Mouse (Mus musculus): ENCODE measurements at regions not wholly inside any gene's neighbourhood (a gene's known extent, or its start where the extent isn't known, plus 50 kb on each side); places are given as distances from the start of the nearest gene placed in this dataset.
A peak's percentile ranks its signal among the peaks of the same experiment; 100 is the strongest.

DNA sequence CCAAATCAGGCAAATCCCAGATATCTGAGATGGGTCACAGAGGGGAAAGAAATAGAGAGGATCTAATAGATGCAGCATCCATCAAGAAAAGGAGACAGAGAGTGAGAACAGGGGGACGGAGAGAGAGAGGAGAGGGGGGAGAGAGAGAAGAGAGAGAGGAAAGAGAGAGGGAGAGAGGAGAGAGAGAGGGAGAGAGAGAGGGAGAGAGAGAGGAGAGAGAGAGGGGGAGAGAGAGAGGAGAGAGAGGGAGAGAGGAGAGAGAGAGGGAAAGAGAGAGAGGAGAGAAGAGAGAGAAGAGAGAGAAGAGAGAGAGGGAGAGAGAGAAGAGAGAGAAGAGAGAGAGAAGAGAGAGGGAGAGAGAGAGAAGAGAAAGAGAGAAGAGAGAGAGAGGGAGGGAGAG lies 462.7 kb downstream of the Rnf144b start:
- no peak for DNase-seq (ENCODE audit: low spot score)

DNA sequence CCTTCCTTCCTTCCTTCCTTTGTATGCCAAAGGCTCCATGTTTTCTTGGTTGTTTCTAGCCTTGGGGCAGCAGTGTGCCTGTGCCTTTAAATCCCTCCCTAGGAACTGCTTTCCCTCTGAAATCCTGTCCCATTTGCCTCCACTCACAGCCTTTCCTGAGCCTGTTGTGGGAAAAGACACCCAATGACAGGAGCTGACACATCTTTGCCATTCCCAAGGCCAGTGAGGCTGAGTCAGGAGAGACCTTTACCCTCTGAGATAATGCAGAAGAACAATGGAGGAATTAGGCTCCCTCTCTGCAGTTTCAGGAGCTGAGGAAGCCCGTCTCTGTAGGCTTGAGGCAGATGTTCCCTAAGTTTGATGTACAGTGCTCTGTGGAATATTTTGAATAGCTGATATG lies 480.2 kb downstream of the Rnf144b start:
- peak; percentile 53 for DNase-seq (ENCODE audit: low spot score)

DNA sequence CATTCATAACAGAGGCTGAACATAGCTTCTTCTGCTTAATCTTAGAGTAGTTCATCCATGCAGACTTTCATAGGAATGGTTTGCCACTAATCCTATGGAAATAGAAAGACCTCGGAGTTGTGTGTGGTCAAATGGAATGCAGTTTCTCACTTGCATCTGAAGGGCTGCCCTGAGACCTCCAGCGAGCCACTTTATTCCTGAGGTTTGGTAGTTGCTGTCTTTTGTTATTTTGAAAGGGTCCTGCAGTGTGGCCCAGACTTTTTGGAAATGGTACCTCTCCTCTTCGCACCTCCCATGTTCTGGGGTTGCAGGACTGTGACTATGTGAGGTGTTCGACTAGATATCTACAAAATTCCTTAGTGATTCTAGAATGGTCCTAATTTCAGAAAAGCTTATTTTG lies 489.0 kb downstream of the Rnf144b start:
- no peak for DNase-seq (ENCODE audit: low spot score)

DNA sequence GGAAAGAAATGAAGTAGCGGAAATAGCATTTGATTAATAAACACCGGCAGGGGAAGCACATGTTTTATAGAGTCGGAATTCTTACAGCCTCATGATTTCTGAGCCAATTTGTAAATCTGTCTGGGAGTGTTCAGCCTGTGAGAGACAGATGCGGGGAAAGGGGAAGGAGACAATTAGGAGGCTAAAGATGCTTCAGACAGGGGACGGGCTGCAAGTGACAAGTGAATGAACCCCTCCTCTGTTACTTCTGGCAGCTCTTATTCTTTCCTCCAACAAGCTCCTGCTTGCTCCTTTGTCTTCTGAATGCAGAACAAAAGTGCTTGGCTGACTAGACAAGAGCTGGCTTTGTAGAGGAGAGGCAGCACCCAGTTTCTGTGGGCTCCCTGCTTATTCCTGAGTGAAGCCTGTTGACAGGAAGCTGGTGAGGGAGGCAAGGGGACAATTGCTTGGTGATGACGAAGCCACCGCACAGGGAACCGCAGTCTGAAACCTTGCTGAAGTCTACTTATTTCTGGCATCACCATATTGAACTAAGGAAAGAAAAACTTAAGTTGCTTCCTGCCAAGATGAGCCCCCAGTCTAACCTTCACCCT lies 514.2 kb downstream of the Rnf144b start:
- no peak for DNase-seq (ENCODE audit: low spot score)

DNA sequence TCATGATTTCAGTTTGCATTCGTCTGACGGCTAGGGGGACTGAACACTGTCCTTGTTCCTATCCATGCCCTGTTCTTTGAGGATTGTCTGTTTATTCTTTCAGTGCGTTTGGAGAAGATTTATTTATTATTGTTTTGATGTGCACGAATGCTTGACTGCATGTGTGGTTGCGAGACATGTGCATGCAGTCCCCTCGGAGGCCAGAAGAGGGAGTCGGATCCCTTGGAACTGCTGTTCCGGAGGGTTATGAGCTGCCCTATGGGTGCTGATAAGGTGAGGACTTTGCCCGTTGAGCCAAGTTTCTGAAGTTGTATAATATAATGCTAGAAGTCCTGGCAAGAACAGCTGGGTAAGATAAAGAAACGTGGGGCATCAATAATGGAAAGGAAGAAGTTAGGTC lies 519.9 kb downstream of the Rnf144b start:
- no peak for DNase-seq (ENCODE audit: low spot score)

DNA sequence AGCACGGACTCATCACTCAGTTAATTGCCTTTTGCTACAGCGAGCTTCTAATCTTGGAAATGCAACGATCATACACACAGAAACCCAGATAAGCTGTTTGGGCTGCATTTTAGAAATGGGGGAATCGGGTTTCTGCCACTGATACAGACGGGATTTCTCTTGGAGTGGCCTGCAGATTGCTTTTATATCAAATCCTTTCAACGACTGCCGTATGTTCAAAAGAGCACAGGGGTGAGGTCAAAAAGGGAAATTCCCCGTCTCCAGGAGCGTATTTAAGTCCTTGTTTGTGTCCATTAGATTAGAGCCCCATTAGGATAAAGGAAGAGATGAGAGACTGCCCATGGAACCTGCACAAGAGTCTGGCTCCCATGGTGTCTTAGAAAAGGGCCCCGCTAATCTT lies 522.6 kb downstream of the Rnf144b start:
- no peak for DNase-seq (ENCODE audit: low spot score)

DNA sequence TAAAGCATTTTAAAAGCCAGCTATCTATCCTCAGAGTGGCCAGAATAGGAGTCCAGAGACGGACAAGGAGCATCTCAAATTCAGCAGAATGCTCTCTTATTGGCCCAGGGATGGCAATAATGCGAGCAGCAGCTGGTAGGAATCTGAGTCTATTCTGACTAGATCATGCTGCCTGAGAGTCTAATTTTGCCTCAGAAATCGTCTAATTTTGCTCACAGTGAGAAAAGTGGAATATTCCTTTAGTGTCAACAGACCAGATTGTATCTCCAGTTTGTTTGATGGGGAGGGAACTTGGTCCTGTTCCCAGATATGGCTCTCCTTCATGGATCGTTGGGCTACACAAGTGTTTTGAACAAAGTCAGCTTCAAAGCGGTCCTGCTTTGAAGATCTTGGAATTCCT lies 525.2 kb downstream of the Rnf144b start:
- no peak for DNase-seq (ENCODE audit: low spot score)

DNA sequence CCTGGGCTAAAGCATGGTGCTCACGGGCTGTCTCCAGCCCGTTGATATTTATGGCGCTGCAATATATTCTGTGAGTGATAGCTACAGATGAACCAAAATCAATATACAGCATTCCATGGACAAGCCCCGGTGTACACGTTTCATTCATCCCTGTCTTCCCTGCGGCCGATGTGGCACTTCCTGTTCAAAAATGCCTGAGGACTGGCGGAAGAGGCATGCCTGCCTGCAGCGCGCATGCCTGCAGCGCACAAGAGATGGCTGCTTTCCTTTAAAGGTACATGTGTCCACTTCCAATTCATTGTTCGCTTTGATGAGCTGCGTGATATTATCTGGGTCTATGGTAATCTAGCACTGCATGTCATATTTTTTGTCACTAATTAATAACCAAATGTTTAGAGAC lies 527.6 kb downstream of the Rnf144b start:
- DNase-seq (ENCODE audit: low spot score), result no peak

DNA sequence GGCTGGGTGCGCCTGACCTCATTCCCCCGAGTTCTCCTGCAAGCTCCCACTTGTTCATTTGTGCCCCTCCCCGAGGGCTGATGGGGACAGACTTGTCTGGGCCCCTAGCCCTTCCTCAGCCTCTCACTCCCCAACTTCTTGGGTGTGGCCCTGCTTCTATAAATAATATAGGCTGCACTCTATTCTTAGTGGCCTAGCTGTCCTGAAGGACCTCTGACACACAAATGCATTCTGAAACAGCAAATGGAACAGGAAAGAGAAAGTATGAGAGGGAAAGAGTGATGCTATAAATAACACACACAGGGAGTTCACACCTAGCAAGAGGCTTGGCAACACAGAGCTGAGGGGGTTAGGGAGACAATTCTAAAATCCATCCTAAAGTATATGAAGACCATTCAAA lies 544.0 kb downstream of the Rnf144b start:
- DNase-seq (ENCODE audit: low spot score), result no peak

DNA sequence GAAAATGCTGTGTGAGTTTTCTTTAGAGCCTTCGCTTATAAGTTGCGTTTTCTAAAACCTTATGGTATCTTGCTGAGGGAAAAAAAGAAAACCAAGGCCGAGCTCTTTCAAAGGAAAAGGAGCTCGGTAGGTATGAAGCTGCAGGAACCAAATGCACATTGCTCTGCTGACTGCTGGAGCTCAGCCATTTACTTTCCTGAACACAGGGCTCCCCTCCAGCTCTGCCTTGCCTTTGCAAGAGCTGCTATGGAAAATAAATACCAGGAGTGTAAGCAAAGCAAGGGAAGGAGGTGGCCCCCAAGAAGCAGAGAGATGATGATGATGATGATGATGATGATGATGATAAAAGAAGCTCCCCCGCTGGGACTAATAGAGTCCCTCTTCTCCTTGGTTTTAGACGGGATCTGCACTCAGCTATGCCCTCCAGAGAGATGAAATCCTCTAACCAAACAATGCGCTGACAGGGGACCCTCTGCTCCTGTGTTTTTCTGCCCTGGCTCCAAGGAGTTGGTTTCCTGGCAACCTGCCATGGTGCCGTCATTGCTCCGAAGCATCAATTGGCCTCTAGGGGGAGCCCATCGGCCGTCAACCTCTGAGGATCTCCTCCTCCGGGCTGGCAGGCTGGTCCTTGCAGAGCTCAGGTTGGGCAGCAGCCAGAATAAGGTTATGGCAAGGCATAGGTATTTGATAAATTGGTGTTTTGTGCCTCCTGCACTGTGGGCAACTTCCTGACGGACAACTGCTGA lies 544.7 kb downstream of the Rnf144b start:
- DNase-seq (ENCODE audit: low spot score), result peak; percentile 62

DNA sequence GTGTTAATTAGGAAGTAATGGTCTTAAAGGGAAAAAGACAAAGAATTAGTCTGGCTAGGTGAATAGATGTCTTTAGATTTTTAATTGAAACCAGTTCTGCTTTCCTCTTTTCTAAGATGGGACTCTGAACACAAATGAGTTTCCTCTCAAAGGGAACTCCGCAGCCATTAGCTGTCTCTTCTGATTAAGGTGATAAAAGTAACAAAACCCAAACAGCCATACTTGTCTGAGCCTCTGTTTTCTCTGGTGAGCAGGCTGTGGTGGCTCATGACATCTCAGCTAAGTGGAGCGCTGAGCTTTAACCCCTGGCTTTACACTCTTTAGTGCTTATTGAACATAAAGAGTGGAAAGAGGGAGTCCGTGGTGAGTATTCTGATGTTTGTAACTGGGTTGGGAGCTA lies 565.7 kb downstream of the Rnf144b start:
- no peak for DNase-seq (ENCODE audit: low spot score)

DNA sequence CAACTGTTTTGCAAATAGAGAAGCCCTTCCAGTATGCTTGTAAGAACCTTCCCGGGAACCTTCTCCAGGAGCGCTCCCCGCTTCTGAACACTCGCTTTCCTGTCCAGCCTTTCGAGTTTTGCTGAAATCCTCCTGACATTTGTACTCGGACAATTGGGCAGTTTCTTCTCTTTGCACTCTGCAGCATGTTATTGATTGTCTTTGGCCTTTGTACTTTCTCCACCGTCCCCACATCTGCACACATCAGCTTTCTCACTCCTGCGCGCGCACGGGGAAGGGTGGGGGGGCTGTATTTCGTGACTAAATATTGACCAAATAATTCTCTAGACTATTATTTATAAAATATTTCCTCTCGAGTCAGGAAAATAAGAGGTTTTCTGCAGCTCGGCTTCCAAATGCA lies 567.2 kb upstream of the Id4 start:
- DNase-seq (ENCODE audit: low spot score), result peak; percentile 32

DNA sequence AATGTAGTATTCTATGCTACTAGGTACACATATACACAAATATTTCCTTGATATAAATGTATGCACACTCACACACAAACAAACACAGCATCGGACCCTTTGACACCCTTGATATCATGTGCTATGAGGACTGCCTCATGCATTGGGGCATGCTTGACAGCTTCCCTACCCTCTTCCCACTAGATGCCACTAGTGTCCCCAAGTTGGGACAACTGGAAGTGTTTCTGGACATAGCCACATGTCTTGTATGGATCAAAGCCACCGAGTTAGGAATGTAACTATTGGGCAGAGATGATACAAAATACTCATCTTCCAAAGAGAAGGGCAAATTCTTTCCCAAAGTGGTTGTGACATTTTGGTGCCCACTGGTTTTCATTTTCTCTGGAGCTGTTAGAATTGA lies 565.2 kb upstream of the Id4 start:
- DNase-seq (ENCODE audit: low spot score), result no peak

DNA sequence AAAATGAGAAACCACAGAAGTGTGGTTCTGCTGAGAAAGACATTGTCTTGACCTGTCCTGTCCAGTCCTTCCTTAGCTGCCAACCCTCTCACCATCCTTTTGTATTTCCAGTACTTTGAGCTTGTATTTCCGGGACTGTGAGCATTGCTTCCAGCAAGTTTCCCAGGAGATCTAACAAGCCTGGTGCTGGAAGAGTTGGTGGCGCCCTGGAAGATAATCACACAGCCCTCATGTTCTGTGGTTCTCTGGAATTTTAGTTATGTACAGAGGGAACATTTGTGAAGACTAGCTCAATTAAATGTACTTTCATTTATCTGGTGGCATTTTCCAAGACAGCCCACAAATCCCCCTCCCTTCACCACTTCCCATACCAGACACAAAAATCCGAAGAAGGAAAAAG lies 560.5 kb upstream of the Id4 start:
- DNase-seq (ENCODE audit: low spot score), result no peak

DNA sequence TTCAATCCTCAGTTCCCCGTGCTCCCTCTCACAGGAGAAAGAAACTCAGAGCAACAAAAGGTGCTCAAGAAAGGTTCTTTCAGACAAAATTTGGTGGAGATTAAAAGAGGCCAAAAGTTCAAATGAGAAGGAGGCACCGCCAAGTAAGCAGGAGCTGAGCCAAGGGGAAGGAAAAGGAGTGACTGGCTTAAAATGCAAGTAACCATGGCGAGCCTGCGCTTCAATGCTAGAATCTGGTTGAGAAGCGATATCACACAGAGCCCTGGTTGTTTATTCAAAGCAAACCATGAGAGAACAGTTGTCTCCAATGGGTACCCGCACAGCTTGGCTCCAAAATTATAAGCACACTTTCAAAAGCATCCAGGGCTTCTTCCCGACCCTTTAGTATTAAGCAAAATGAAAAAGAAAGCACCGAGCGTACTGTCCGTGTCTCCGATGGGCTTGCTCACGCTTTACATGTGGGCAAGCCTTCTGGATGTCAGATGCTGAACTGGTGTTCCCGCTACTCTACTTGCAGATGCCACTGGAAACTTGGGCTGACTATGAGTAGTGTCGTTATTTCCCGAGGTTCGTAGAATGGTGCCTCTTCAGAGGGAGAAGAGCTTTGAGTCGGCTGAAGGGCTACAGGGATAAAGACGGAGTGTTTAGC lies 552.9 kb upstream of the Id4 start:
- no peak for DNase-seq (ENCODE audit: low spot score)

DNA sequence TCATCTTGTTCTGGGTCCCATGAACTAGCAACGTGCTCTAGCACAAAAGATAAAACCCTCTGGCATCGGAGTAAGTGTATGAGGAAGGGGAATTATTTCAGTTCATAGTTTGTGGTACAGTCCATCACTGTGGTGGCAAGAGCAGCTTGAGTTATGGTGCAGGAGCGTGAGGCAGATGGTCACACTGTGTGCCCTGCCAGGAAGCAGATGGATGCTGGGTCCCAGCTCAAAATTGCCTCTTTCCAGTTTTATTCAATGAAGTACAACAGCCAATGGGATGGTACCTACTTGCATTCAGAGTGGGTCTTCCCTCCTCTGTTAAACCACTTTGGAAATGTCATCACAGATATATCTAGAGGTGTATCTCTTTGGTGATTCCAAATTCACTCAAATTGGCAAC lies 551.7 kb upstream of the Id4 start:
- no peak for DNase-seq (ENCODE audit: low spot score)

DNA sequence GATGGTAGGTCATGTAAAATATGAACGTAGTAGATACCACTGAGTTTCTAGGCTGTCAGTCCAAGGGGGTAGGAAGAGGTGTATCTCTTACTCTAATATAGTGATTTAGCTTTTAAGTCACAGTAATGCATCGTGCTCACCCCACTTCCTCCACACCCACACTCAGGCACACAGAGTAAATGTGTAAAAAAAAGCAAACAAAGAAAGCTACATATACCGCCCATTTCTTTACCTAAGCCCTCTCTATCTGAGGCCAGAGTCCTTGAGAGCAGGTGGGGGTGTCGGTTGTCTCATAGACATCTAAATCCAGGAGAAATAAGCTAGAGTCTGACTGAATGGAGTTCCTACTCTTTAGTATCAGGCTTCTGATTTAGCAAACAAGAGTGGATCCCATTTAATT lies 548.5 kb upstream of the Id4 start:
- no peak for DNase-seq (ENCODE audit: low spot score)

DNA sequence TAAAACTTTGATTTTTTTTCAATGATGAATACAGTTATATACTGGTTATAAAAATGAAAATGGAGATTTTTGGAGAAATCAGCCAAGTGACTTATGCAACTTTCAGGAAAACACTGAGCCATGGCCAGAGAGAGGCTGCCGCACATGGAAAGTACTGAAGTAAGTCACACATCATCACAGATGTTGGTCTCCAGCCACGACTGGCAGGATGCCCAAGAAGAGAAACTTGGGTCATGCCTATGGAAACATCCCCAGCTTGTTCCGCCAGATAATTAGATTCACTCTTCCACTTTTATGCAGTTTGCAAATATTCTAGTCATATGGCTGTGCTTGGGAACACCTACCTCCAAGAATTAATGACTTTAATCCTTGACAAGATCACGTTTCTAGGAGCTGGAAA lies 544.8 kb upstream of the Id4 start:
- no peak for DNase-seq (ENCODE audit: low spot score)

DNA sequence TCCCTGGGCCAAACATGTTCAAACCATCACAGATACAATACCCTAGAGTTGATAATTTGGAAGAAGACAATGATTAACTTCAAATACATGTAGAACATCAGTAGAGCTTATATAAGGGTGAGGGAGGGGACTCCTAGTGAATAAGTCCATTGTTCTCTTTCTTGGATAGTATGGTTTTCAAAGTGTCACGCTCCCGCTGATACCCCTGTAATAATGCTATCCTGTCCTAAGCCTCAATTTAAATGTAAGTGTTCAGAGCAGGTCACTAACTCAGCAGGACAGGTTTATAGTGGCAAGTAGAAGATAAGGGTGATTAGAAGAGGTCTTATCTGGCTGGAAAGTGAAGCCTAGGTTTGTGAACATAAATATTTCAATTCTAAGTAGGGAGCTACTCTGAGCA lies 540.4 kb upstream of the Id4 start:
- DNase-seq (ENCODE audit: low spot score), result no peak

DNA sequence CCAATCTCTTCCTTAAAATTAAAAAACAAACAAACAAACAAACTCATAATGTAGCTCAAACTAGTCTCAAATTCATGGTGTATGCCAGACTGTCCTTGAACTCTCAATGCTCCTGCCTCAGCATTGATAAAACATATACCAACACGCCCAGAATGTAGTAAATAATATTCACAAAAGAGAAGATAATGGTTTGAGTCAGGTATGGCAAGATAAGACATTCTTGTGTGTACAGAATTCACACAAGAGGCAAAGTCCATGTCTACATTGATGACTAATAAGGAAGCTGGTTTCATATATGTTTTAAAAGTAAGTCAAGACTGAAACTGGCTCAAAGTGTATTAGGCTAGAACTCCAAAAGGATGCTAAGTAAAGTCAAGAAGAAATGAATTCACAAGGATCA lies 526.6 kb upstream of the Id4 start:
- DNase-seq (ENCODE audit: low spot score), result no peak

DNA sequence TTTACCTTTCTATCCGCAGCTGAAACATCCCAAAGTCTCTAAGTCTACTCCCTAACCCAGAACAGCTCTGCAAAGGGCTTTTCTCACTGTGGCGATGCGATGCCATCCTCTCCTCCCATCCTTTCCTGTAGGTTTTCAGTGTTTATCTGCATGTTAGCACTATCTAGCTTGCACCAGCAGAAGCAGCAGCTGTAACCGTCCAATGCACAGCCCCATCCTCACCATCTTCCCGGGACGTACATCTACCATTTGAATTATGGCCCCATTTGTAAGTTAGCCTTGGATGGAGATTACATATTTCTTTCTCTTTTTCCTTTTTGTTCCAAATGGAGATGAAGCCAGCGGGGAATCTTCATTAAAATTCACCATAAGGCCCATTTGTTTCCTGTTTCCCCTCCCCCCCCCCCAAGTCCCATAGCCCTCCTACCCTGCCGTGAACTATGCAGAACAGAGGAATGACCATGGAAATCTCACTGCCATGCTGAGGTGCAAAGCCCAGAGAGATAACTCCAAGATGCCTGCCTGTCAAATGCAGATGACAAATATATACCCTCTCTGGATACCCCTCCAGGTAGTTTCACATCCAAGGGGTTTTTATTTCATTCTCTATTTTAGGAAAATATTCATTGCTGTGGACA lies 525.5 kb upstream of the Id4 start:
- DNase-seq (ENCODE audit: low spot score), result no peak

DNA sequence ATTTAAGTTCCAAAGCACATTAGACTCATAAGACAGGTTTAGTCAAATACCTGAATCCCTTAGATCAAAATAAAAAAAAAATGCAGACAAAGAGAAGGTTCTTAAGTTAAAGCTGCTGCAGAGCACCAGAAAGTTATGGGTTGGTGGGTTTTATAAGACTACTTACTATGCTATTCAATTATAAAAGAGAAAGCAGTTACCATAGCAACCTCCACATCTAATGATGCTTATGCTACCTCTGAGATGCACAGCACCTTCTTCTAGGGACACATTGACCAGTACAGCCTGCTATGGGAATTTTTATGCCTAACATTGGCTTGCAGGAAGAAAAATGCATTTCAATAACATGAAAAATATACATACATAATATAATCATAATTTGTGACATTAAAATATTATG lies 512.1 kb upstream of the Id4 start:
- DNase-seq (ENCODE audit: low spot score), result no peak

DNA sequence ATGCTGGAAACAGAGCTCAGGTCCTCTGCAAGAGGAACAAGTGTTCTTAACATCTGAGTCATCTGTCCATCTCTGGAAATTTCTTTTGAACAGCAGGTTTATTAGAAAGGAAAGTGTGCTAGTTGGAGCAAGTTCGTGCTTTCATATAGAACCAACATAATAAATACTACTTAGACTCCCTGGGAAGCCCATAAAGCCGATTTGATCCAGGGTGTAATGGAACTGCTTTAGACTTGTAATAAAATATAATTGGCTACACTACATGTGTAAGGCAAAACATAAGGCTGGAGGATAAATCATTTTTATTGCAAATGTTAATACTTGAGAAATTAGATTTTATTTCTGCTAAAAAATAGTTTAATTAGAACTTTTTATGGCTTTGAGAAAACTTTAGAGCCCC lies 510.0 kb upstream of the Id4 start:
- no peak for DNase-seq (ENCODE audit: low spot score)

All from yolk sac, embryonic 10.5 days (tissue).